Mouse (Mus musculus): ENCODE results near the gene Gdf10. TPM values are rescaled to one million over a fixed set of nuclear protein-coding genes. Genes with fewer than 3 reads are reported as not detected.

Gene Gdf10
- not detected for polyA plus RNA-seq (2017; shearing (Covaris generic))

DNA sequence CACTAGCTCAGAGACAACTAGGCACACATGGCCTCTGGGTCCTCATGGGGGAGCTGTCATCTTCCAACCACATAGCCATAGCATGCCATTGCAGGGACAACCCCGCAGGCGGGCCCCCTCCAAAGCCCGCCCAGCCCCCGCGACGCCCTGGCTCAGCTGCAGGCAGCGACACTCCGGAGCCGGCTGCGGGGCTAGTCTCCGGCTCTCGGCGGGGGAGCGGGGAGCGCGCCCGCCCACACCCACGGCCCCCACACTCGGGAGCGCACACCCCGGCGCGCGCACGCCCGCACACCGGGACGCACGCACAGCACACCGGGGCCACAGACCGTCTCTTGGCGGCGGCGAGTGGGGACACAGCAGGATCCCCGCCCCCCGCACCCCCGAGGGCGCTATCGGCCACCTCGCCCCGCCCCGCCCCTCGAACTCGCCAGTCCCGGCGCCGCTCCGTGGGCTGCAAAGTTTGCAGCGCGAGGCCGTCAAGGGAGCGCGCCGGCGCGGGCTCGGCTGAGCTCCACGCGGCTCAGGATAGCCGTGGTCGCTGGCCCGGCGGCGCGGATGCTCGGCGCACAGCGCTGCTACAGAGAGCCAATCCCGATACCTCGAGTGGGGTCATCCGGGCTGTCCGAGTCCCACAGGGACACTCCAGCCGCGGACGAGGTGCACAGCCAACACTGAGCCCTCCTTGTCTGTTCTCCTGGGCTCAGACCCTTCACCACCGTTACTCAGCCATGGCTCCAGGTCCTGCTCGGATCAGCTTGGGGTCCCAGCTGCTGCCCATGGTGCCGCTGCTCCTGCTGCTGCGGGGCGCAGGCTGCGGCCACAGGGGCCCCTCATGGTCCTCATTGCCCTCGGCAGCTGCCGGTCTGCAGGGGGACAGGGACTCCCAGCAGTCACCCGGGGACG lies at the start of gene Gdf10:
TSS of gene Gdf10 (plus strand) at position 420 of the 903 bp plus-strand sequence.
- ATAC-seq, result no peak

DNA sequence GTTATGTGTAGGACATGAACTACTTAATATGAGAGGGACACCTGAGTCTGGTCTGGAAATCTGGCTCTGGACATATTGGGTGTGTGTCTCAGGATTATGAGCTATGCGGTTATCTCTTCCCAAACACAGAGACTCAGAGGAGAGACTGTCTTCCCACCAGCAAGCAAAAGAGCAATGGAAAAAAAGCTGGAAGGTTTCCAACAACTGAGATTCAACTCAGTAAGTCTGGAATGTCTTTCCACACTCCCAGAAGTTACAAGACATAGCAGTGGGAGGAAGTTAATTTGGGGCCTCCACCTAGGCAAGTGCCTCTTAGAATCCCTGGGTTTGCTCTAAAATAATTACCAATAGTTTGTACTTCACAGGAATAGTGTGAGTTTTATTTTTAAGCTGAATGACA lies 44.6 kb upstream of the Gdf10 start:
- ATAC-seq, result no peak

DNA sequence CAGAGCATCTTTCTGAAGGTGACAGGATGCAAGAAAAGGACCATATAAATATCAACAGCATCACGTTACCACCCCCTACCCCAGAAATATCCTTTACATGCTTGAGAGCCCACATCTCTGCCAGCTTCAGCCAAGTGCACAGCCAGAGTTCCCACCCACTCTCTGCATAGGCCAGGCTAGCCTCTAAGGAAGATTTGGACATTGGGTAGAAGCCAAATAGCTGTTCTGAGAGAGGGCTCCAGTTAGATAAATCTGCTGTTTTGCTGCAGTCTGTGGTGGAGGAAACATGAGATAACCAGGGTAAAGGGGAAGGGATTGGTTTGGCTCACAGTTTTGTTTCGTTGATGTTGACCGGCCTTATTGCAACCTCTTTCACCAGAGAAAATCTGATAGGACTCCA lies 43.2 kb upstream of the Gdf10 start:
- no peak for ATAC-seq

DNA sequence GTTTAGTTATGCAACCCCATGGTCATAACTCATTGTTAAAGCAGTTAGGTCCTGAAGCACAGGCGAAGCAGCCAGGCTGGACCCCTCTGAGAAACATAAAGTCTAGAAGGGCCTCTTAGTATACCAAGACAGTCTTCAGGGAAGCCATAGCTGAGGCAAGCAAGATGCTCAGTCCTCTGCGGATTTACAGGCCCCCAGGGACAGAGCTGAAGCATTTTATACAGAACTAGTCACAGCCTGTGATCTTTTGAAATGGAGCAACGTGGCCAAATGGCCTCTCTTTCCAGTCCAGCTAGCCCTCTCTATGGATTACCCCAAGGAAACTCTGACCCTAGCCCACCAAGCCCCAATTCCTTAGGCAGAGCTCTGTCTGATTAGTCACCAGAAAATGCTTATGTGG lies 41.9 kb upstream of the Gdf10 start:
- no peak for ATAC-seq

DNA sequence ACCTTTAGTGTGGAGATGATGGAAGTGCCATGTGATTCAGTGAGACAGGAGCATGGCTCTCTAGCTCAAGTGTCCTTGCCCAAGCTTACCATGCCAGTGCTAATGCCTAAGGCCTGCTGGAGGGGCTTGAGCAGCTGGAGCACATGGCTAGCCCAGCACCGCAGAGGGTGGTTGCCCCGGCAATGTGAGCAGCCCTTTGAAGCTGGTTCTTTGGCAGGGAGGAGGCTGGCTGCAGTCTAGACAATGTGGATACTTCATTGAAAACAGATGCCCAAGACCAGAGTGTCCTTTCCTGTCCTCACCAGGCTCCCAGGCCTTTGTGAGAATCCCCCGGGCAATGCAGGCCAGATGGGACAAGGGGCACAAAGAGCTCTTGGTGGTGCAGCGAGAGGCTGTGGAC lies 40.3 kb upstream of the Gdf10 start:
- no peak for ATAC-seq

DNA sequence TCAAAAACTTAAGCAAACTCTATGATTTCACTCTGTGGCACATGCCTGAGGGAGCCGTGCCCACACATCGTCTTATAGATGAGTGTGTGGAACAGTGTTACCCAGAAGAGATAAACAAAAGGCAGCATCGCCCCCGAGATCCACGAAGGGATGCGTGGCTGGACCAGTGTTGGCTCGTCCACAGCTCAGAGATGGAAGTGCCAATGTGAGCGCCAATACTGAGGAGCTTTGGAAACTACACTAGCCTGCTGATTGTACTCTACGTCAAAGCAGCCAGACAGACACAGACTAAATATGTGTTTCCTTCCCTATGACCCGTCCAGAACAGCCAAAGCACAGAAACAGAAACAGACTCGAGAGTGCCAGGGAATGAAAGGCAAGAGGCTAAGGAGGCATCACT lies 37.9 kb upstream of the Gdf10 start:
- no peak for ATAC-seq

DNA sequence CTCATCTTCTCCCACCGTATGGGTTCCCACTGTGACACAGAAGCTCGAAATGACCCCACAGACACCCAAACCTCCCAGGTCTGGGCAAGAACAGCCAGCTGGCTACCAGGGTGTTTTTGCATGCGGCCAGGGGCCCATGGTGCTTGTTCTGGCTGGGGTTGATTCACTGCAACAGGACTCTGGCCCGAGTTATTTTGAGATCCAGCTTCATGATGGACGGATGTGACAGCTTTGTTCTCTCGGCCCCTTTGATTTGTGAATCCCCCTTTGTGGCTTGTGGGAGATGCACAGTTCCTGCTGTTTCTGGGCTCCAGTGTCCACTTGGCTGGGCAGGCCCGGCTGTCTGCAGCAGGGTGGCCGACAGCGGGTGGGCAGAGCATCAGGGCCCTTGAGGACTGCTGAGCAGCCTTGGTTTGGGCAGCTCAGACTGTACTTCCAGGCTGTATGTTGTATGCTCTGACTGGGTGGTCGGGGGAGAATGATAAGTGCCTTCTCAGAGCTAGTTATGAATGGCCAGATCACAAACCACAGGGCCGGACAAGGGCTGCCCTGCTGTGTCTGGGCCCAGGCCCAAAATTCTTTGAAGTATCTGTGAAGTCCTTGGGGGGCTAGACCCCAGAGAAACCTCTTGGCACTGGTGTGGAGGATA lies 34.9 kb upstream of the Gdf10 start:
- ATAC-seq, result no peak

DNA sequence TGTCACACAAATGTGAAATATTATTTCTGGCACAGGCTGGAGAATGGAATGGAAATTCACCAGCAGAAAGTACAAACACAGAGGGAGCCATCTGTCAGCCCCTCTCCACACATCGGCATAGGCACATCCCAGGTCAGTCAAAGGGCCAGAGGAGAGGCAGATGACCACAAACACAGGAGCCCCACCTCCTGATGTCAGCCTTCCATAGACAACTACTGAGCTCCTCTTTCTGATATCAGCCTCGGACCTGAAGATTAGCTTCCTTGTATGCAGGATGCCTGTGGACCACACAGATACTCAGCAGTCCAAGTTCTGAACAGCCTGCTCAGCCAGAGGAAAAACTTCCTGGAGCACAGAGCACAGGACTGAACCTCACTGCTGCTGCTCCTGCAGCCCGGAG lies 33.4 kb upstream of the Gdf10 start:
- ATAC-seq, result no peak

DNA sequence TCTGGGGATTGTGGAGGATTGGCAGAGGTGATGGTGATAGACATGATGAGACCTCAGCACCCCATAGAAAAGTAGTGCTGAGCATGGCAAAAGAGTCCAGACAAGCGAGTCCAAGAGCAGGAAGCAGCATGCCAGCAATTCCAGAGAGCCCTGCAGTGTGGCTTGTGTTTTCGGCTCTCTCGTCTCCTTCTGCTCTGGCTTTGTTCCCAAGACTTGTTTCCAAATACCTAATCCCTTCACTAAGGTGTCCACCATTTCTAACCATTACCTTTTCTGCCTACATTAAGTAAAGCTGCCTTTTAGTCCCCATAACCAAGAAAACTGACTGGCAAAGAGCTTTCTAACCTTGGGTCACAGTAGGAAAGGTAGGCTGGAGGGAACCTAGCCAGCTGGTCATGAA lies 31.9 kb upstream of the Gdf10 start:
- ATAC-seq, result no peak

DNA sequence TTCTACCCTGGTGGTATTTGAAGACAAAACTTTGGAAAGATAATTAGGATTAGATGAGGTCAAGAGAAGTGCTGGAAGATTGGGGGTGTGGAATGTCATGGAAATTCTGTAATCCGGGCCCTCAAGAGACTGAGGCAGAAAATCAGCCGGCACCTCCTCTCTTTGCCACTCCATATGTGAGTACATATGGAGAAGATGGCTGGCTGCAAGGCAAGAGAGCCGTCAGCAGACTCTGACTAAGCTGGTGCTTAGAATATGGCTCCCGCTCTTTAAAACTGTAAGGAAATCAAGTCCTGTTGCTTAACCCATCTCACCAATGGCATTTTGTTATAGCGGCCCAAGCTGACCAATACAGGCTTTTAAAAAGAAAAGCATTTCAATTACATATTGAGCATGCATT lies 27.6 kb upstream of the Gdf10 start:
- no peak for ATAC-seq

DNA sequence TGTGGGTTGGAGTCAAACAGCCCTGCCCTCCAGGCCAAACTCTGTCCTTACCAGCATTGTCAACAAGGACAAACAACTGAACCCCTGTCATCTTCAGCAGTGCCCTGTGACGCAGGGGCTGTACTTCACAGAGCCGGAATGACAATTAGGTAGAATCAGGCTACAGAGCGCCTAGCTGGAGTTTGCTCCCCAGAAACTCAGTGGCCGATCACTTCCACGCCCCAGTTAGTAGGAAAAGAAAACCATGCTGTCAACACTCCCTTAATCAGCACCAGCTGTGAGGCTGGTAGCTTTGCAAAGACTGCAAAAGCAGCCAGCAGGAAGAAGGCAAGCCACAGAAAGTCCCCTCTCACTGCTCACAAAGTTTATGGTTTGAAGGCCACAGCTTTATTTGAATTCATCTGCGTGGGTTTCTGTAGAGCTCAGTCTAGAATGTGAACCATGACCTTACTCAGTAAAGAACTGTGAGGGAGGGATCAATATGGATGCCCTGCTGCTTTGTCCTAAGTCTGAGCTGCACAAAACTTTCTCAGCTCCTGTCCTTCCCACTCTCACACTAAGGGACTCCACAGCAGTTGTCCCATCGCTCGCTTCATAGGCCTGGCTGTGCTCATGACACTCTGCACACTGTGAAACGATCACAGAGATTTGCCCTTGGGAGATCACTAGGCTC lies 26.6 kb upstream of the Gdf10 start:
- no peak for ATAC-seq

DNA sequence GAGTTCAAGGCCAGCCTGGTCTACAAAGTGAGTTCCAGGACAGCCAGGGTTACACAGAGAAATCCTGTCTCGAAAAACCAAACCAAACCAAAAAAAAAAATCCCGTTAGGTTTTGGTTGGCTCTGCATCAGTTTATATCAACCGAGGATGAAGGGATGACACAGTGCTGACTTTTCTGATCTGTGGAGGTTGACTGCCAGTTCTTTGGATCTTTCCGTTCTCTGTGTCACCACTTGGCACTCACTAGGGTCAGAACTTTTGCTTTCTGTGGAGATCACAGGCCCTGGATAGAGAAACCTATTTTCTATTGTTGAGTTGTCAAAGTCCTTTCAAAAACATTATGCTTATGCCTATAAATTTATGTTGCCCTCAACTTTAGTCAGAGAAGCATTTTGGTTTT lies 20.6 kb upstream of the Gdf10 start:
- no peak for ATAC-seq

DNA sequence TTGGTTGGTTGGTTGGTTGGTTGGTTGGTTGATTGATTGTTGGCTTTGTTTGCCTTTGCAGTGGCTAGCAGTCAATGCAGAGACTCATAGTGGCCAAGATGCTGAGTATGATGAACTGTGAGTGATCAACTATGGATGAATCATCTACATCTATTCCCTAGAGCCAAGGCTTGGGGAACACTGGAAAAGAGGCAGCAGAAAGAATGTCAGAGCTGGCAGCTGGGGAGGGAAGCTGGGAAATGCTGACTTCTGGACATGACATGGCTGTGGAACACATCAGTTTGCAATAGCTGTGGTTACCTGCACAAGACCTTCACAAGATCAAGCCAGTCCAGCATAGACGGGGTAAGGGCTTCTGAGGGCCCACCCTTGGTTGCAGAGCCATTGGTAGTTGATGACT lies 20.2 kb upstream of the Gdf10 start:
- ATAC-seq, result no peak

DNA sequence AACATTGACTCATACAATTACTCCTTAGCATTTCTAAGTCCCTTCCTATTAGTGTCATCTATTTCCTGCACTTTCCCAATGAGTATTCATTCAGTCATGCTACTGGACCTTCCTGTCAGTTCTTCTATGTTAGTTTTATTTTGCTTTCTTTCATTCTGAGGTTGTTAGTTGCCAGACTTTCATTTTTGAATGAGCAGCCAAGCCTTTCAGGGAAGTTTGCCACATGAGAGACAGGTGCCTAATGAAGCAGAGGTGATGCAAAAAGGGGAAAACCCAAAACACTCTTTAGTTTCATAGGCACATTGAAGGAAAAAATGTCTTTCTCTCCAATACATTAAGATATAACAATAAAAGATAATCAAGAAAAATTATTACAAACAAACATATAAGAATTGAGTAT lies 18.5 kb upstream of the Gdf10 start:
- no peak for ATAC-seq

DNA sequence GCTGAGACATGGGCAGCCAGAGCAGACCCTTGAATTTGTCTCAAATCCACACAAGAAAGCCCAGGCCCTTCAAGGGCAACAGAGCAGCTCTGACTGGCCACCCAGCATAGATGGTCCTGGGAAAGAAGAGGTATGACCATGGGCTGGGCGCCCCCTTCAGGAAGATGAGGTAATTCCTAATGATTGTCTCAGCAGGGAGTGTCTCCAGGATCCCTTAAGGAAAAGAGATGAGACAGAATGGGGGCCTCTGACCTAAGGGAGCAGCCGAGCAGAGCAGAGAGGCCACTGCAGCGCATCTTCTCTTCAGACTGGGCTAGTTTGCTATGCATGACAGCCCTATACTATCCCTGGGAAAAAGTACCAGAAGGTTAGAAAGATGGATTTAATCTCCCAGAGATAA lies 9.7 kb upstream of the Gdf10 start:
- ATAC-seq, result no peak

DNA sequence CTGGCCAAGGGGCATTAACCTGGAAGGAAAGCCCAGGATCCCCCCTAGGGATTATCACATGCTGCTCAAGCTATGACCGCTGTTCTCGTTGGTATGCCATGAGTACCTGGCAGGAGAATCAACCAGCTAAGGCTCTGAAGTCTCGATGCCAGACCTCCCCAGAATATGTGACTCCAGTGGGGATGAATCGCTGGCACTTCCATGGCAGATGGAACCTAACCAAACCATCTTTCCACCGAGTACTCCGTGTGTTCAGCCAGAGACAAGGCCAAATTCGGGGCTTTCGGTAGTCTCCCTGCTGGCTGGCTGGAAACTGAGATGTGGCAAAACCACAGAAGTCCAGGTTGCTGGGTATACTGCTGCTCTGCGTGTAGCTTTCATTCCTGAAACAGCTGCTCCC lies 9.2 kb upstream of the Gdf10 start:
- no peak for ATAC-seq

DNA sequence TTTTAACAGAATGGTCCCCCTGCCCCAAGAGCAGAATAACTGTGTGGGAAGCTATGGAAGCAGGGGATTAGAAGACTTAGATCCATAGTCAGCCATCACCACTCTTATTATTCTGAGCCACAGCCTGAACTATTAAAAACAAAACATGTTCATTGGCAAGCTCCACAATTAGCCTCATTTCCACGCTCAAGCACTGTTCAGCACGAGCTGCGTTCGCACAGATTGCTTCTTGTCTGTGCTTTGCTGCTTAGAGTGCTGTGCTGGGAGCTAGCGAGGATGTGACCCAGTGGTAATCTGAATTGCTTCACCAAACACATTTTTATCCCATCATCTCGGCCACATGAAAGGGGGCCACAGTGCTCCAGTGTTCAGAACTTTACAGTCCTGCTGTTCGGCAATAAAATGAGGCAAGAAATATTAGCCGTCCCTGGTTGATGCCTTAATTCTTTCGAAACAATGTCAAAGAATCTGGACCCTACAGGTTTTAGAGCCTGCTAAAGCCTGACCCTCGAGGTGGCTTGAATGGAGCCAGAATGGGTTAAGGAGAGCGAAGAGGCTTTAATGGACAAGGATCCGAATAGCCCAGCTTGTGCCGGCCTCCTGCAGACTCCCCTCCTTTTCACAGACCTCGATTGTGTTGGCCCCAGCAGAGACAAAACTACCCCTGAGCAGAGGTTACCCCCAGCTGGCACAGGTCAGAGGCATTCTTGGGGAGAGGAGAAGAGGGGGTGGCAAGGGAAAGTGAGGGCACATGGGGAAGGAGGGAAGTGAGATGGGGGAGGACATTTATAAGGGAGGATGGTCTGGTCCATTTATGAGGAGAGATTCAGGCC lies 2.4 kb upstream of the Gdf10 start:
- no peak for ATAC-seq

DNA sequence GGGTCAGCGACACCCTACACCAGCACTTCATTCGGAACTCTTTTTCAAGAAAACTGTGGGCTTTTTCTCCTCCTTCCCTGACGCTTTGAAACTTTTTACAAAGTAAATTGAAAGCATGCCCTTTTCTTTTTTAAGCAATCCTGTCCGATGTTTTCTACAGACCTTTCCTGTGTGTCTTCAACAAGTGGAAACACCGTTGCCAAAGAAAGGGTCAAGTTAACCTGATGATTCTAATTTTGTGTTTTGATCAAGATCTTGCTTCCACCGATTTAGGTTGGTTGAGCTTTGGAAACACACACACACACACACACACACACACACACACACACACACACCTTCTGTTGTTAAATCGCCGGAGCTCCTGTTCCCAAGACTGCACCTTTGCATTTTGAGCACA lies 618 bp upstream of the Gdf10 start:
- ATAC-seq, result no peak

DNA sequence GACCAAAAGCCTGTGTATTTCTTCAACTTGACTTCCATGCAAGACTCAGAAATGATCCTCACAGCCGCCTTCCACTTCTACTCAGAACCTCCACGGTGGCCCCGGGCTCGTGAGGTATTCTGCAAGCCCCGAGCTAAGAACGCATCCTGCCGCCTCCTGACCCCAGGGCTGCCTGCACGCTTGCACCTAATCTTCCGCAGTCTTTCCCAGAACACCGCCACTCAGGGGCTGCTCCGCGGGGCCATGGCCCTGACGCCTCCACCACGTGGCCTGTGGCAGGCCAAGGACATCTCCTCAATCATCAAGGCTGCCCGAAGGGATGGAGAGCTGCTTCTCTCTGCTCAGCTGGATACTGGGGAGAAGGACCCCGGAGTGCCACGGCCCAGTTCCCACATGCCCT lies 8.5 kb downstream of the Gdf10 start:
- ATAC-seq, result no peak

DNA sequence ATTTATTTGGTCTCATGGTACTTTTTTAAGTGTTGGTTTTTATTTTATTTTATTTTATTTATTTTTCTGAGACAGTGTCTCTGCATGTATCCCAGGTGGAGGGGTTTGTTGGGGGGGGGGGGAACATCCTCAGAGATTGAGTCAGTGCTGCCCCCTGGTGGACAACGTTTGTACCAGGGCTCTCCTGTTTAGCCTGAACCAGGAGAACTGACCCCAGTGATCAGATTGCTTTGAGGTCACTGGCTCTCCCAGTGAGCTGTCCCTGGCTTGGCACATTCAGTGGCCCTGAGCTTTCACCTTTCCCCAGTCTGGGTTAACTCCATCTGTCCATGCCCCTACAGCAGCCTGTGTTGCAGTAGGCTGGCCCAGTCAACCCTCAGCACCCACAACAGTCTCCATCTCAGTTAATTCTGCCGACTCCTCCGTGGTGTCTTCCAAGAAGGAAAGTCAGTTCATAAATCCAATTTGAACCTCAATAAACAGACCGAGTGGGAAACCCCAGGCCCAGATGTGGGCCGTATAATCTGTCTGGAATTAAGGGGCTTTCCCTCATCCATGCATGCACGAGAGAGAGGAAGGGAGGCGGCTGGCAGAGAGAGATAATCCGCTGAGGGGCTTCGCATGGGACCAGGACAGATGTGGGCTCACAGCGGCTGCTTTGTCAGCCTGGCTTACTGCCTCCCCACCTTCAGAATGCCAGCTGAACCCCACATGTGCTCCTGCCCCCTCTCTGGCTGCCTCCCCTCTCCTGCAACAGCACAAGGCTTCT lies 9.7 kb downstream of the Gdf10 start:
- ATAC-seq, result no peak

DNA sequence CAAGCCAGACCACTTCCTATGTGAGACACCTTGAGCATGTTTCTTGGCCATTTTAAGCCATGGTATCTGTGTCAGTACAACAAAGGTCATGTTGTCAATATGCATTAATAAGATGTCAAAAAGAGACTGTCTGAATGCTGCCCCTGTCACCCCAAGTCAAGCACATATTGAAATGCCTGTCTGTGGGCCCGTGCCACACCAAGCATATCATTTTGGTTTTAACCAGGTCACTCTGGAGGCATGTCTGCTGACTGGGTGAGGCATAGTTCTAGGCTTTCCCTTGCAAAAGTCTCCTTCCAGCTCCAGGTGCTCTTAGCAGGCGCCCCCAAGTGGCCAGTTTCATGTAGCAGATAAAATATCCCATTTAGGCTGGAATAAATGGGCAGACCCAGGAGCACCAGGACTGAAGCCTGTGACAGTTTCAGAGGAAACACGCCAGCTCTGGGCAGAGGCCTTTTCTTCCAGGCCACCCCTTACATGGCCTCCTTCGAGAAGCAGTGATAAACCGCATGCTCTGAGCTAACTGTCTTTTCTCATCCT lies 10.5 kb downstream of the Gdf10 start:
- ATAC-seq, result no peak

DNA sequence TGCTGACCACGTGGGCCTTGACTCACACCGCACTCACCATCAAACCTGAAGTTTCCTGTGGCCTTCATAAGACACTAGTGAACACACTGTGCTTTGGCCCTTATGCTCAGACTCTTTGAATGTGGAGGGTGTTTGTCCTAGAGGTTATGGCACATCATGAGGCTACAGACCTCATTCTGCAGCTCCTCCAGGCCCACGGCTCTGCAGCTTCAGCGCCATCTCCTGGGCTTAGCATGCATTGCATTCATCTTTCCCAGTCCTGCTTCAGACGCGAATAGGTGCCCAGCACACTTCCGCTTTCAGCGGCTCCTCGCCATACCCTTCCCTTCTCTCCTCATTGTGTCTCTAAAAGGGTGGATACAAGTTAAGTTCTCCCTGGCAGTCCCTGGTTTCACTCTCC lies 15.7 kb downstream of the Gdf10 start:
- ATAC-seq, result no peak

Data from activated CD4-positive, CD25-positive, alpha-beta regulatory T cell, adult 4 months (primary cell).